Mouse (Mus musculus) right cerebral cortex, postnatal 10 days (tissue): ENCODE measurements around the gene Abl2.
A peak's percentile ranks its signal among the peaks of the same experiment; 100 is the strongest.
"Not testable (repeated sequence)": the region's sequence is repeated elsewhere in the genome, so short reads cannot be mapped to it uniquely, and the experiment has no call there.

Experiments
- DNase-seq, 2 experiments: peaks; one replicate each; pipeline ENCODE4 v3.0.0; 2021; ENCODE audit warnings: low spot score in 2 of 2

Abl2 gene

GRCm38 (mm10) chr1:156558024-156558930, at the start of gene Abl2:
TSS of gene Abl2 (plus strand) at chr1:156558786.
- peak; percentile 93 to 94 for DNase-seq

GRCm38 (mm10) chr1:156520136-156520780, 38.3 kb upstream of the Abl2 start:
- no peak for DNase-seq

GRCm38 (mm10) chr1:156521796-156522517, 36.6 kb upstream of the Abl2 start:
- DNase-seq, result no peak

- DNase-seq, result not testable (repeated sequence)
Measured at GRCm38 (mm10) chr1:156523842-156524241, 34.7 kb upstream of the Abl2 start, which contains the start of gene Gm10031. TSS of gene Gm10031 (plus strand) at chr1:156524012.

GRCm38 (mm10) chr1:156532476-156533175, 26.0 kb upstream of the Abl2 start:
- DNase-seq, result not testable (repeated sequence)

GRCm38 (mm10) chr1:156533483-156533882, 25.1 kb upstream of the Abl2 start:
- DNase-seq, result no peak

- no peak for DNase-seq
Measured at GRCm38 (mm10) chr1:156533911-156534310, 24.7 kb upstream of the Abl2 start.

GRCm38 (mm10) chr1:156537031-156537430, 21.6 kb upstream of the Abl2 start:
- no peak for DNase-seq

- DNase-seq, result no peak
Measured at GRCm38 (mm10) chr1:156537701-156538100, 20.9 kb upstream of the Abl2 start.

GRCm38 (mm10) chr1:156538382-156538781, 20.2 kb upstream of the Abl2 start:
- DNase-seq, result no peak

- peak; percentile 46 to 49 for DNase-seq
Measured at GRCm38 (mm10) chr1:156539787-156540560, 18.6 kb upstream of the Abl2 start.

- no peak for DNase-seq
Measured at GRCm38 (mm10) chr1:156543999-156544398, 14.6 kb upstream of the Abl2 start.

- DNase-seq, result peak; percentile 81 to 82
Measured at GRCm38 (mm10) chr1:156558950-156559640, 509 bp downstream of the Abl2 start.

GRCm38 (mm10) chr1:156559641-156560020, 1.0 kb downstream of the Abl2 start:
- DNase-seq, result peak; percentile 36 to 44

GRCm38 (mm10) chr1:156560500-156560899, 1.9 kb downstream of the Abl2 start:
- no peak for DNase-seq

- no peak for DNase-seq
Measured at GRCm38 (mm10) chr1:156565328-156565727, 6.7 kb downstream of the Abl2 start.

GRCm38 (mm10) chr1:156566132-156566531, 7.5 kb downstream of the Abl2 start:
- no peak for DNase-seq

- DNase-seq, result no peak
Measured at GRCm38 (mm10) chr1:156569615-156570014, 11.0 kb downstream of the Abl2 start.

- no peak for DNase-seq
Measured at GRCm38 (mm10) chr1:156572952-156573351, 14.4 kb downstream of the Abl2 start.

- no peak for DNase-seq
Measured at GRCm38 (mm10) chr1:156581149-156581548, 22.6 kb downstream of the Abl2 start.
